Mouse (Mus musculus): ENCODE results near the gene Ttll10. TPM values are rescaled to one million over a fixed set of nuclear protein-coding genes. Genes with fewer than 3 reads are reported as not detected.

Gene Ttll10
- total and polyA plus RNA-seq, 3 experiments: 0.11 TPM; not detected in 2

DNA sequence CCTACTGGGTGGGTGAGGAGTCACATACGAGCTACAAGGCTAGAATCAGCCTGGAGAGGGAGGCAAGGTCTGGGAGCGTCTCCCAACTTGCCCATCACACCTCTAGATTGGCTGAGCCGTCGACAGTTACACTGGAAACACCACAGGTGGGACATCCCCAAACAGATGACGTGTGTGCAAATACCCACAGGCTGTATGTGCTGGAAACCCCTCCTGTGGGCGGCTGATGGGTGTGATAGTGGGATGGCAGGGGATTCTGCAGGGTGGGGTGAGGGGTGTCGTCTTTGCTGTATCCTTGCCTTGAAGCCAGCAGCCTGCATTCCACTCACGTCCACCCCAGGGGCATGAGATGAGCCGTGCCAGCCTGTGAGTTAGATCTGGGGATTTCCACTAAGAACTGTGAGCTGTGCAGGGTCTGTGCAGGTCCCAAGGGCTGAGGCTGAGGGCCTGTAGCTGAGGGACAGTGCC, 28.5 kb downstream of the Ttll10 start:
- Histone ChIP-seq H3K9ac (ENCODE audit: control insufficient read depth, low read depth, low read length, poor library complexity, severe bottlenecking) (no peak overlapping the region), H3K9me3 (replicated peaks; ENCODE audit: insufficient read depth, low read length) (no peaks in the 10 kb centered on the region), H3K4me1 (ENCODE audit: control insufficient read depth in 1 of 2, insufficient read depth in 2 of 2, low read length in 2 of 2) (peaks cover 16 to 37% of the 10 kb centered on the region in 2 experiments), H3K4me3 (ENCODE audit: control insufficient read depth in 1 of 2, insufficient read depth in 1 of 2, low read depth in 2 of 2, low read length in 2 of 2) (no peak overlapping the region), H3K36me3 (ENCODE audit: control insufficient read depth in 1 of 2, insufficient read depth in 2 of 2, low read length in 2 of 2) (peaks cover 0 to 21% of the 10 kb centered on the region in 2 experiments; a peak in 2 of 4 replicates), H3K79me2 (ENCODE audit: control insufficient read depth, insufficient read depth, low read length, poor library complexity) (no peaks in the 10 kb centered on the region), H3K27ac (ENCODE audit: control insufficient read depth, low read depth, low read length) (no peak overlapping the region), H3K27me3 (ENCODE audit: control insufficient read depth in 1 of 2, insufficient read depth in 2 of 2, low read length in 2 of 2) (no peaks in the 10 kb centered on the region)
- no peak for DNase-seq (ENCODE audit: low read depth, low spot score)
- no peak for TF ChIP-seq POLR2AphosphoS5 (IDR thresholded peaks at IDR 0.05; ENCODE audit: borderline replicate concordance, low read depth, low read length)
- TF ChIP-seq ZC3H11A (IDR thresholded peaks at IDR 0.05; ENCODE audit: low read depth, low read length): no peak
- TF ChIP-seq SIN3A (IDR thresholded peaks at IDR 0.05; ENCODE audit: low read length): no peak
- no peak for TF ChIP-seq USF1 (IDR thresholded peaks at IDR 0.05; ENCODE audit: low read depth, low read length)
- no peak for TF ChIP-seq CHD2 (IDR thresholded peaks at IDR 0.05; ENCODE audit: low read length)
- TF ChIP-seq ZKSCAN1 (IDR thresholded peaks at IDR 0.05; ENCODE audit: low read depth, low read length): no peak
- TF ChIP-seq E2F4 (IDR thresholded peaks at IDR 0.05; ENCODE audit: borderline replicate concordance, low read depth, low read length): no peak
- TF ChIP-seq HCFC1 (IDR thresholded peaks at IDR 0.05; ENCODE audit: low read depth, low read length): no peak
- TF ChIP-seq TCF12 (IDR thresholded peaks at IDR 0.05; ENCODE audit: low read depth, low read length): no peak
- no peak for TF ChIP-seq RAD21 (IDR thresholded peaks at IDR 0.05; ENCODE audit: low read depth, low read length)
- TF ChIP-seq TAL1 (IDR thresholded peaks at IDR 0.05; ENCODE audit: low read length): no peak
- no peak for TF ChIP-seq GATA1 (IDR thresholded peaks at IDR 0.05; ENCODE audit: low read depth, low read length)
- TF ChIP-seq UBTF (IDR thresholded peaks at IDR 0.05; ENCODE audit: borderline replicate concordance, insufficient read depth, low read depth, low read length): no peak
- TF ChIP-seq SMC3 (IDR thresholded peaks at IDR 0.05; ENCODE audit: low read depth, low read length): no peak
- TF ChIP-seq MAFK (IDR thresholded peaks at IDR 0.05; ENCODE audit: borderline replicate concordance, low read depth, low read length): no peak
- TF ChIP-seq NELFE (IDR thresholded peaks at IDR 0.05; ENCODE audit: low read depth, low read length): no peak

DNA sequence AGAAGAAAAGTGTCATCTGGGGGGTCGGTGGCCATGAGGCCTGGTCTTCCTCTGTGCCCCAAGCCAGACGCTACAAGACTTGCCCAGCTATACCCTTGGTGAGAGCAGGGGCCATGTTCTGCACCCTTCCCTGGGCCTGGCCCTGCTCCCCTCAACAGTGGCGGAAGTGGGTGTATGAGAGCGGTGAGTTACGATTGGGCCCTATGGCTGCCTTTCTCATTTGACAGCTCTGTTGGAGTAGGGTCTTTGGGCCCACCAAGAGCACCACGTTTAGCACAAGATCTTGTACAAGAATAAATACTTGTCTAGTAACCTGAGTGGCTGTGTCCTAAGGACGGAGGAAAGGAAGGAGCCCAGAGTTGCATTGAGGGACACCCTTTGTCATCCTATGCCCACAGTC, 30.6 kb downstream of the Ttll10 start:
- no peaks in the 10 kb centered on the region for H3K9me3 ChIP-seq (replicated peaks; ENCODE audit: insufficient read depth, low read length)
- H3K4me1 ChIP-seq (ENCODE audit: control insufficient read depth in 1 of 2, insufficient read depth in 2 of 2, low read length in 2 of 2): peaks cover 19 to 40% of the 10 kb centered on the region in 2 experiments
- H3K27ac ChIP-seq (ENCODE audit: control insufficient read depth, low read depth, low read length): no peak overlapping the region
- no peak overlapping the region for H3K4me3 ChIP-seq (ENCODE audit: control insufficient read depth in 1 of 2, insufficient read depth in 1 of 2, low read depth in 2 of 2, low read length in 2 of 2)
- H3K27me3 ChIP-seq (ENCODE audit: control insufficient read depth in 1 of 2, insufficient read depth in 2 of 2, low read length in 2 of 2): no peaks in the 10 kb centered on the region
- TF ChIP-seq MAX (IDR thresholded peaks at IDR 0.05; ENCODE audit: low read length): no peak
- TF ChIP-seq POLR2AphosphoS5 (IDR thresholded peaks at IDR 0.05; ENCODE audit: borderline replicate concordance, low read depth, low read length): no peak
- TF ChIP-seq TBP (IDR thresholded peaks at IDR 0.05; ENCODE audit: low read depth, low read length): no peak
- TF ChIP-seq ETS1 (IDR thresholded peaks at IDR 0.05; ENCODE audit: low read depth, low read length): no peak
- no peak for TF ChIP-seq POLR2A (IDR thresholded peaks at IDR 0.05; ENCODE audit: control insufficient read depth in 1 of 2, insufficient read depth in 1 of 2, low read depth in 1 of 2, low read length in 2 of 2, poor library complexity in 1 of 2)
- TF ChIP-seq MAFK (IDR thresholded peaks at IDR 0.05; ENCODE audit: borderline replicate concordance, low read depth, low read length): no peak
- TF ChIP-seq ZC3H11A (IDR thresholded peaks at IDR 0.05; ENCODE audit: low read depth, low read length): no peak
- TF ChIP-seq KAT2A (conservative IDR thresholded peaks at IDR 0.05; ENCODE audit: low read depth, low read length): no peak
- DNase-seq (ENCODE audit: low read depth, low spot score): no peak
- H3K9ac ChIP-seq (ENCODE audit: control insufficient read depth, low read depth, low read length, poor library complexity, severe bottlenecking): no peak overlapping the region
- H3K79me2 ChIP-seq (ENCODE audit: control insufficient read depth, insufficient read depth, low read length, poor library complexity): no peaks in the 10 kb centered on the region
- H3K36me3 ChIP-seq (ENCODE audit: control insufficient read depth in 1 of 2, insufficient read depth in 2 of 2, low read length in 2 of 2): peaks cover 0 to 24% of the 10 kb centered on the region in 2 experiments; a peak in 2 of 4 replicates
